8 mouse cellular contexts compared by ENCODE assay signal in the genomic region with DNA sequence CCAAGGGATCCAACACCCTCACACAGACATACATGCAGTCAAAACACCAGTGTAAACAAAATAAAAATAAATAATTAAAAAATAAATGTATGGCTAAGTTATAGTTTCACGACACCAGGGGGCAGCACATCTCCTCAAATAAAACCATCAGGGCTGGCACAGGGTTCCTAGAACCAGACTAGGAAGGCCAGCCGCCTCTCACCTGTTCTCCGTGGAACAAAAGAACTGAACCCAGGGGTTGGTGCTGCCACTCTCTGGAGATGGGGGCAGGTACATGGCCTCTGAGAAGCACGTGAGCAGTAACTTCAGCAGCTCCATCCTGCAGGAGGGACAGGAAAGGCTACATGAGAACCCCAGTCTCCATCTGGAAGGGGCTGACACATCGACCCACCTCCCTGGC. TPM values are rescaled to one million over a fixed set of nuclear protein-coding genes. Genes with fewer than 3 reads are reported as not detected.
A peak's percentile ranks its signal among the peaks of the same experiment; 100 is the strongest.
DNase-seq lines count a peak whose midpoint lies in the region; ATAC-seq and TF ChIP-seq lines count a peak whose summit lies in the region.

No protein-coding gene starts in this region.

- intact Hi-C loops in left cerebral cortex, adult 2 months (cut with DNase I) = loop anchor here (2.0 kb wide), 1 partner anchor 48 kb away; no protein-coding TSS in a partner anchor

- DNase-seq in cerebellum, adult 11 months = peak; percentile 80
- DNase-seq in brain, embryonic 14.5 days (ENCODE audit: low read depth) = peak; percentile 92
- DNase-seq in hindbrain, embryonic 11.5 days (ENCODE audit: low spot score) = peak; percentile 83
- DNase-seq in left cerebral cortex, adult 2 months (ENCODE audit: extremely low spot score in 1 of 2, low spot score in 2 of 2) = peak; percentile 58 to 66
- peak; percentile 50 to 78 for DNase-seq in spleen, postnatal 10 days (ENCODE audit: low spot score in 2 of 2)

- no peak overlapping the region for H3K4me3 ChIP-seq in forebrain, embryonic 12.5 days (replicated peaks)
- H3K4me3 ChIP-seq in hindbrain, embryonic 11.5 days (ENCODE audit: low read depth, low read length) = no peak overlapping the region
- H3K4me3 ChIP-seq in left cerebral cortex, adult 2 months = no peak overlapping the region
- H3K4me3 ChIP-seq in midbrain, embryonic 13.5 days (replicated peaks) = no peak overlapping the region

- TF ChIP-seq CTCF in brain, embryonic 14.5 days (IDR thresholded peaks at IDR 0.05; ENCODE audit: borderline replicate concordance, extremely low read depth, insufficient read depth, insufficient read length) = peak; percentile 56; the same call in 1 of the 2 replicates
- TF ChIP-seq CTCF in left cerebral cortex, adult 2 months (IDR thresholded peaks at IDR 0.05) = peak; percentile 71

- WGBS in forebrain, embryonic 12.5 days = 14% methylated on average over 5 of the region's 5 CpGs
- 18% methylated on average over 5 of the region's 5 CpGs for WGBS in hindbrain, embryonic 11.5 days
- 21% methylated on average over 5 of the region's 5 CpGs for WGBS in midbrain, embryonic 13.5 days

- peak overlapping the region; percentile 51; the same call in 1 of the 2 replicates for H3K27ac ChIP-seq in forebrain, embryonic 12.5 days
- H3K27ac ChIP-seq in hindbrain, embryonic 11.5 days (ENCODE audit: low read depth, low read length) = no peak overlapping the region
- 0 out of 2 replicates have a peak overlapping the region, but pooled peaks have one; percentile 36 for H3K27ac ChIP-seq in left cerebral cortex, adult 2 months
- H3K27ac ChIP-seq in midbrain, embryonic 13.5 days = peak overlapping the region; percentile 40

- H3K4me2 ChIP-seq in forebrain, embryonic 12.5 days = no peak overlapping the region
- no peak overlapping the region for H3K4me2 ChIP-seq in hindbrain, embryonic 11.5 days (replicated peaks; ENCODE audit: low read depth, low read length)
- no peak overlapping the region for H3K4me2 ChIP-seq in midbrain, embryonic 13.5 days (replicated peaks)

- no peak for TF ChIP-seq POLR2A in brain, embryonic 14.5 days (IDR thresholded peaks at IDR 0.05; ENCODE audit: borderline replicate concordance, extremely low read depth, insufficient read depth, insufficient read length, poor library complexity, severe bottlenecking)

- H3K4me1 ChIP-seq in forebrain, embryonic 12.5 days = peaks cover 15% of the 10 kb centered on the region
- peaks cover 3% of the 10 kb centered on the region for H3K4me1 ChIP-seq in hindbrain, embryonic 11.5 days (replicated peaks; ENCODE audit: control insufficient read depth, insufficient read depth, low read length)
- peaks cover 14% of the 10 kb centered on the region for H3K4me1 ChIP-seq in midbrain, embryonic 13.5 days (replicated peaks)

- ATAC-seq in cerebellum, adult (ENCODE audit: insufficient number of reproducible peaks, low FRiP score, low TSS enrichment) = no peak; the same call in 1 of the 2 replicates
- ATAC-seq in forebrain, embryonic 12.5 days (ENCODE audit: low FRiP score) = 0 out of 2 replicates have a peak, but pooled peaks have one; percentile 47
- 0 out of 2 replicates have a peak, but pooled peaks have one; percentile 41 for ATAC-seq in hindbrain, embryonic 11.5 days (ENCODE audit: low FRiP score)
- ATAC-seq in midbrain, embryonic 13.5 days = peak; percentile 65

- peaks cover 13% of the 10 kb centered on the region; the same call in 1 of the 2 replicates for H3K27me3 ChIP-seq in forebrain, embryonic 12.5 days
- peaks cover 6% of the 10 kb centered on the region for H3K27me3 ChIP-seq in hindbrain, embryonic 11.5 days (ENCODE audit: control insufficient read depth, insufficient read depth, low read length)
- peaks cover 4% of the 10 kb centered on the region; the same call in 1 of the 2 replicates for H3K27me3 ChIP-seq in midbrain, embryonic 13.5 days

- H3K36me3 ChIP-seq in forebrain, embryonic 12.5 days (replicated peaks) = peaks cover 16% of the 10 kb centered on the region; the same call in 1 of the 2 replicates
- H3K36me3 ChIP-seq in hindbrain, embryonic 11.5 days (ENCODE audit: control insufficient read depth, insufficient read depth, low read length) = no peaks in the 10 kb centered on the region
- H3K36me3 ChIP-seq in midbrain, embryonic 13.5 days = peaks cover 30% of the 10 kb centered on the region

- H3K9me3 ChIP-seq in forebrain, embryonic 12.5 days = no peaks in the 10 kb centered on the region
- H3K9me3 ChIP-seq in hindbrain, embryonic 11.5 days (ENCODE audit: control insufficient read depth, low read length) = no peaks in the 10 kb centered on the region
- no peaks in the 10 kb centered on the region for H3K9me3 ChIP-seq in midbrain, embryonic 13.5 days

- no peak overlapping the region for H3K9ac ChIP-seq in forebrain, embryonic 12.5 days
- no peak overlapping the region for H3K9ac ChIP-seq in hindbrain, embryonic 11.5 days (ENCODE audit: low read depth, low read length)
- peak overlapping the region; percentile 49 for H3K9ac ChIP-seq in midbrain, embryonic 13.5 days (replicated peaks)

RNA-seq across cellular contexts. Expression of gene Hid1, which starts 9.1 kb away (rescaled TPM):
- 61.7 and 64.8 TPM in 2 replicates for polyA plus RNA-seq in brain, embryonic 14.5 days (2012; rRNA removed)
- 33.7 and 36.4 TPM in 2 replicates for polyA plus RNA-seq in forebrain, embryonic 12.5 days (2016; fragmentation: Nextera tagmentation; extraction: Ambion mirVana)
- polyA plus RNA-seq in hindbrain, embryonic 11.5 days (2014; fragmentation: Nextera tagmentation; extraction: Ambion mirVana) = 10.9 and 15.3 TPM in 2 replicates
- 100 to 1,000 TPM; 117 to 121 TPM for total RNA-seq in left cerebral cortex, adult 2 months (2021)
- 47.4 and 48.0 TPM in 2 replicates for polyA plus RNA-seq in midbrain, embryonic 13.5 days (2015; fragmentation: Nextera tagmentation; extraction: Ambion mirVana)

RNA-seq across cellular contexts. Expression of gene Cdr2l, which starts 23.2 kb away (rescaled TPM):
- polyA plus RNA-seq in brain, embryonic 14.5 days (2012; rRNA removed) = 39.1 and 50.8 TPM in 2 replicates
- polyA plus RNA-seq in forebrain, embryonic 12.5 days (2016; fragmentation: Nextera tagmentation; extraction: Ambion mirVana) = 28.3 and 29.6 TPM in 2 replicates
- 19.0 and 20.0 TPM in 2 replicates for polyA plus RNA-seq in hindbrain, embryonic 11.5 days (2014; fragmentation: Nextera tagmentation; extraction: Ambion mirVana)
- 10 to 100 TPM; 25.0 to 26.4 TPM for total RNA-seq in left cerebral cortex, adult 2 months (2021)
- 23.0 and 27.1 TPM in 2 replicates for polyA plus RNA-seq in midbrain, embryonic 13.5 days (2015; fragmentation: Nextera tagmentation; extraction: Ambion mirVana)

RNA-seq across cellular contexts. Expression of gene Otop3, which starts 23.9 kb away (rescaled TPM):
- polyA plus RNA-seq in brain, embryonic 14.5 days (2012; rRNA removed) = 0.29 and 0.64 TPM in 2 replicates
- not detected in 2 replicates for polyA plus RNA-seq in forebrain, embryonic 12.5 days (2016; fragmentation: Nextera tagmentation; extraction: Ambion mirVana)
- 0.15 and 0.20 TPM in 2 replicates for polyA plus RNA-seq in hindbrain, embryonic 11.5 days (2014; fragmentation: Nextera tagmentation; extraction: Ambion mirVana)
- not detected for total RNA-seq in left cerebral cortex, adult 2 months (2021)
- 0.30 and 0.35 TPM in 2 replicates for polyA plus RNA-seq in midbrain, embryonic 13.5 days (2015; fragmentation: Nextera tagmentation; extraction: Ambion mirVana)

RNA-seq across cellular contexts. Expression of gene Ush1g, which starts 36.6 kb away (rescaled TPM):
- 0.04 and 0.11 TPM in 2 replicates for polyA plus RNA-seq in brain, embryonic 14.5 days (2012; rRNA removed)
- not detected in 2 replicates for polyA plus RNA-seq in forebrain, embryonic 12.5 days (2016; fragmentation: Nextera tagmentation; extraction: Ambion mirVana)
- 0.05 TPM in 1 of 2 replicates, not detected in the other for polyA plus RNA-seq in hindbrain, embryonic 11.5 days (2014; fragmentation: Nextera tagmentation; extraction: Ambion mirVana)
- under 1 TPM; 0.36 to 0.44 TPM for total RNA-seq in left cerebral cortex, adult 2 months (2021)
- polyA plus RNA-seq in midbrain, embryonic 13.5 days (2015; fragmentation: Nextera tagmentation; extraction: Ambion mirVana) = 0.05 TPM in 1 of 2 replicates, not detected in the other

RNA-seq across cellular contexts. Expression of gene Mrpl58, which starts 45.1 kb away (rescaled TPM):
- polyA plus RNA-seq in brain, embryonic 14.5 days (2012; rRNA removed) = 115 and 126 TPM in 2 replicates
- polyA plus RNA-seq in forebrain, embryonic 12.5 days (2016; fragmentation: Nextera tagmentation; extraction: Ambion mirVana) = 222 and 232 TPM in 2 replicates
- 226 and 243 TPM in 2 replicates for polyA plus RNA-seq in hindbrain, embryonic 11.5 days (2014; fragmentation: Nextera tagmentation; extraction: Ambion mirVana)
- 100 to 1,000 TPM; 113 to 118 TPM for total RNA-seq in left cerebral cortex, adult 2 months (2021)
- 226 and 244 TPM in 2 replicates for polyA plus RNA-seq in midbrain, embryonic 13.5 days (2015; fragmentation: Nextera tagmentation; extraction: Ambion mirVana)
